Mouse (Mus musculus): ENCODE measurements around the gene Gm16223.

- TF ChIP-seq EP300 (IDR thresholded peaks at IDR 0.05; ENCODE audit: low read depth) (no peak), CTCF (IDR thresholded peaks at IDR 0.05; ENCODE audit: low read depth) (no peak)
These were observed 31.2 kb upstream of the Gm16223 start for GRCm38 (mm10) chr5:42036388-42037082.
